ENCODE assay signal across 8 mouse cellular contexts in genomic region chr1:43934416-43934810, GRCm38 (mm10). TPM values are rescaled to one million over a fixed set of nuclear protein-coding genes. Genes with fewer than 3 reads are reported as not detected.
A peak's percentile ranks its signal among the peaks of the same experiment; 100 is the strongest.
DNase-seq lines count a peak whose midpoint lies in the region; ATAC-seq and TF ChIP-seq lines count a peak whose summit lies in the region.

No protein-coding gene starts in this region.

- no peaks in the 10 kb centered on the region for H3K36me3 ChIP-seq in heart, embryonic 12.5 days
- peaks cover 3% of the 10 kb centered on the region; the same call in 1 of the 2 replicates for H3K36me3 ChIP-seq in E14TG2a.4 (ENCODE audit: insufficient read depth, low read length)
- no peaks in the 10 kb centered on the region for H3K36me3 ChIP-seq in forebrain, embryonic 13.5 days (ENCODE audit: poor library complexity, severe bottlenecking)

- intact Hi-C loops in gastrocnemius, postnatal 36 days (cut with DNase I) = no loop called here

- no peak for TF ChIP-seq CTCF in E14TG2a.4 (conservative IDR thresholded peaks at IDR 0.05; ENCODE audit: low read length)

- H3K4me3 ChIP-seq in heart, embryonic 12.5 days = peak overlapping the region; percentile 86
- peak overlapping the region; percentile 100 for H3K4me3 ChIP-seq in E14TG2a.4 (replicated peaks; ENCODE audit: low read length)
- H3K4me3 ChIP-seq in forebrain, embryonic 13.5 days = peak overlapping the region; percentile 99

- H3K9ac ChIP-seq in heart, embryonic 12.5 days = peak overlapping the region; percentile 94
- H3K9ac ChIP-seq in forebrain, embryonic 13.5 days = peak overlapping the region; percentile 96

- no peaks in the 10 kb centered on the region for H3K9me3 ChIP-seq in heart, embryonic 12.5 days (replicated peaks)
- H3K9me3 ChIP-seq in E14TG2a.4 (ENCODE audit: low read length) = no peaks in the 10 kb centered on the region
- H3K9me3 ChIP-seq in forebrain, embryonic 13.5 days (replicated peaks) = no peaks in the 10 kb centered on the region

- no peaks in the 10 kb centered on the region for H3K27me3 ChIP-seq in heart, embryonic 12.5 days (replicated peaks)
- no peaks in the 10 kb centered on the region for H3K27me3 ChIP-seq in E14TG2a.4 (ENCODE audit: insufficient read depth, low read length)
- H3K27me3 ChIP-seq in forebrain, embryonic 13.5 days = no peaks in the 10 kb centered on the region

- peak overlapping the region; percentile 96 for H3K27ac ChIP-seq in heart, embryonic 12.5 days (ENCODE audit: poor library complexity, severe bottlenecking)
- peak overlapping the region; percentile 90 for H3K27ac ChIP-seq in forebrain, embryonic 13.5 days

- peak overlapping the region; percentile 59 for H3K4me2 ChIP-seq in heart, embryonic 12.5 days
- H3K4me2 ChIP-seq in forebrain, embryonic 13.5 days = peak overlapping the region; percentile 72

- DNase-seq in heart, postnatal 4 days = no peak
- DNase-seq in lung, postnatal 25 days (ENCODE audit: low spot score) = peak; percentile 8
- no peak for DNase-seq in gastrocnemius, postnatal 36 days
- DNase-seq in urinary bladder, postnatal 14 days (ENCODE audit: low spot score) = no peak
- no peak for DNase-seq in left cerebral cortex, adult 9 months (ENCODE audit: low spot score in 2 of 2)

- peaks cover 7% of the 10 kb centered on the region; the same call in 1 of the 2 replicates for H3K4me1 ChIP-seq in heart, embryonic 12.5 days (replicated peaks)
- peaks cover 31% of the 10 kb centered on the region for H3K4me1 ChIP-seq in E14TG2a.4 (replicated peaks; ENCODE audit: low read depth, low read length)
- peaks cover 19% of the 10 kb centered on the region for H3K4me1 ChIP-seq in forebrain, embryonic 13.5 days

- no peak for ATAC-seq in heart, embryonic 12.5 days (ENCODE audit: insufficient number of reproducible peaks, low FRiP score)
- ATAC-seq in forebrain, embryonic 13.5 days = no peak

- WGBS in heart, embryonic 12.5 days = 2% methylated on average over 17 of the region's 17 CpGs
- 2% methylated on average over 17 of the region's 17 CpGs for WGBS in forebrain, embryonic 13.5 days

RNA-seq across cellular contexts. Expression of gene Tpp2, which starts 1.0 kb away (rescaled TPM):
- polyA plus RNA-seq in heart, embryonic 12.5 days (2016; fragmentation: Nextera tagmentation; extraction: Ambion mirVana) = 55.2 and 56.0 TPM in 2 replicates
- total RNA-seq in heart, postnatal 4 days (2021) = 10 to 100 TPM; 49.4 to 51.6 TPM
- 59.8 and 65.8 TPM in 2 replicates for polyA plus RNA-seq in forebrain, embryonic 13.5 days (2015; fragmentation: Nextera tagmentation; extraction: Ambion mirVana)
- total RNA-seq in gastrocnemius, postnatal 36 days (2021) = 10 to 100 TPM; 33.9 to 36.2 TPM
